Comparison of ENCODE assay signal across 8 mouse cellular contexts in genomic region chr17:84877176-84877863, GRCm38 (mm10).
A peak's percentile ranks its signal among the peaks of the same experiment; 100 is the strongest.
DNase-seq lines count a peak whose midpoint lies in the region; ATAC-seq lines count a peak whose summit lies in the region.

No protein-coding gene starts in this region.

- no peaks in the 10 kb centered on the region for H3K9me3 ChIP-seq in midbrain, embryonic 11.5 days (ENCODE audit: control insufficient read depth, low read length)
- no peaks in the 10 kb centered on the region for H3K9me3 ChIP-seq in midbrain, embryonic 10.5 days (replicated peaks)
- no peaks in the 10 kb centered on the region for H3K9me3 ChIP-seq in forebrain, embryonic 16.5 days (ENCODE audit: control insufficient read depth, low read length)

- H3K4me3 ChIP-seq in midbrain, embryonic 11.5 days (ENCODE audit: low read depth, low read length), result no peak overlapping the region
- no peak overlapping the region for H3K4me3 ChIP-seq in midbrain, embryonic 10.5 days
- H3K4me3 ChIP-seq in forebrain, embryonic 16.5 days (replicated peaks; ENCODE audit: low read length), result no peak overlapping the region

- H3K27ac ChIP-seq in midbrain, embryonic 11.5 days (ENCODE audit: low read depth, low read length), result no peak overlapping the region
- no peak overlapping the region for H3K27ac ChIP-seq in midbrain, embryonic 10.5 days (replicated peaks)
- no peak overlapping the region for H3K27ac ChIP-seq in forebrain, embryonic 16.5 days (ENCODE audit: low read length)

- ATAC-seq in cerebellum, adult (ENCODE audit: insufficient number of reproducible peaks, low FRiP score, low TSS enrichment), result peak; percentile 49; the same call in 1 of the 2 replicates
- peak; percentile 48; the same call in 1 of the 2 replicates for ATAC-seq in midbrain, embryonic 11.5 days (ENCODE audit: low FRiP score)
- ATAC-seq in forebrain, embryonic 16.5 days, result peak; percentile 38; the same call in 1 of the 2 replicates

- DNase-seq in cerebellum, postnatal 4 days (ENCODE audit: low spot score in 2 of 2), result no peak
- DNase-seq in midbrain, embryonic 11.5 days (ENCODE audit: low spot score, missing footprints), result no peak
- no peak for DNase-seq in midbrain, embryonic 10.5 days (ENCODE audit: low spot score)
- DNase-seq in lung, postnatal 14 days, result peak; percentile 29
- no peak for DNase-seq in B cell, adult 2 months
- no peak for DNase-seq in thymus, postnatal 25 days

- WGBS in midbrain, embryonic 11.5 days, result 79% methylated on average over 14 of the region's 14 CpGs
- 87% methylated on average over 14 of the region's 14 CpGs for WGBS in midbrain, embryonic 10.5 days
- 81% methylated on average over 14 of the region's 14 CpGs for WGBS in forebrain, embryonic 16.5 days

- no peaks in the 10 kb centered on the region for H3K36me3 ChIP-seq in midbrain, embryonic 11.5 days (ENCODE audit: control insufficient read depth, insufficient read depth, low read length)
- no peaks in the 10 kb centered on the region for H3K36me3 ChIP-seq in midbrain, embryonic 10.5 days
- H3K36me3 ChIP-seq in forebrain, embryonic 16.5 days (ENCODE audit: control insufficient read depth, insufficient read depth), result no peaks in the 10 kb centered on the region

- no peaks in the 10 kb centered on the region; the same call in 1 of the 2 replicates for H3K4me1 ChIP-seq in midbrain, embryonic 11.5 days (ENCODE audit: control insufficient read depth, insufficient read depth, low read length)
- peaks cover 6% of the 10 kb centered on the region; the same call in 1 of the 2 replicates for H3K4me1 ChIP-seq in midbrain, embryonic 10.5 days
- H3K4me1 ChIP-seq in forebrain, embryonic 16.5 days (replicated peaks; ENCODE audit: control insufficient read depth, insufficient read depth, low read length), result peaks cover 2% of the 10 kb centered on the region; the same call in 1 of the 2 replicates

- H3K27me3 ChIP-seq in midbrain, embryonic 11.5 days (ENCODE audit: control insufficient read depth, insufficient read depth, low read length), result no peaks in the 10 kb centered on the region
- no peaks in the 10 kb centered on the region for H3K27me3 ChIP-seq in midbrain, embryonic 10.5 days (ENCODE audit: low read depth, poor library complexity, severe bottlenecking)
- no peaks in the 10 kb centered on the region for H3K27me3 ChIP-seq in forebrain, embryonic 16.5 days (replicated peaks; ENCODE audit: control insufficient read depth, insufficient read depth, low read length)

- no peak overlapping the region for H3K9ac ChIP-seq in midbrain, embryonic 11.5 days (ENCODE audit: low read length)
- no peak overlapping the region for H3K9ac ChIP-seq in forebrain, embryonic 16.5 days (replicated peaks; ENCODE audit: low read depth, low read length)

- H3K4me2 ChIP-seq in midbrain, embryonic 11.5 days, result no peak overlapping the region
- no peak overlapping the region for H3K4me2 ChIP-seq in forebrain, embryonic 16.5 days (ENCODE audit: low read length)
